Mouse (Mus musculus) frontal cortex, postnatal 14 days (tissue): ENCODE data around the gene Kcnn4.

Source experiments
- DNase-seq, 2 experiments: peaks; one replicate each; pipeline ENCODE4 v3.0.0; 2022; ENCODE audit warnings: low spot score in 2 of 2

The Kcnn4 gene

DNA sequence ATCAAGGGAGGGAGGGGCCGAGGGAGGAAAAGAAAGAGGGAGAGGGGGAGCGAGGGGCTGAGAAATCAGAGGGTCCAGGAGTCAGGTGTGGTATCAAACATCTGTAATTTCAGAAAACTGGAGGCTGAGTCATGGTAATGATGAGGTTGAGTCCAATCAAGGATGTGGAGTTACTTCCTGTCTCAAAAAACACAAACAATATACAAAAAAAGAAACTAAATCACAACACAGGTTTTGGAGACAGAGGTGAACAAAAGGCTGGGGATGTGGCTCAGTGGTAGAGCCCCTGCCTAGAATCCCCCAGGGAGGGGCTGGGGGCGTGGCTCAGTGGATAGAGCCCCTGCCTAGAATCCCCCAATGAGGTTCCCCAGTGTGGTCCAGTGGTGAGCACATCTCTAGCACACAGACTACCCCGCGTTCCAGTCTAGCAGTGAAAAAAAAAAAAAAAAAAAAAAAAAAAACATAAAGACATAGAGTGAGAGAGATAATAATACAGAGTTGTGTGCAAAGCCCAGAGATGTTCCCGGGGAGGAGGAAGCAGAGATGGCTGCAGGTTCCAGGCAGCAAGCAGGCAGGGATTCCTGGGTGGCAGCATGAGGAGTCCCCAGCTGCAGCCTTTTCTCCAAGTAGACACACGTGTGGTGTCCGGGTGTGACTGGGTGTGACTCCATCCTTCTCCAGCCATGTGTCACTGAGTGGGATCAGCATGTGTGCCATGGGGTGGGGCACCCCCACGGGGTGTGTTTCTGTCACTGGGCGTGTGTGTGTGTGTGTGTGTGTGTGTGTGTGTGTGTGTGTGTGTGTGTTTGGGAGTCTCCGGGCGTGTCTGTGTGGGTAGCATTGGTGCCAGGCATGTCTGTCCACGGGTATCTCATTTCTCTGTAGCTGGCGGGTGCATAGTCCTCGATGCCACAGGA lies 3.1 kb upstream of the Kcnn4 start:
- no peak for DNase-seq

DNA sequence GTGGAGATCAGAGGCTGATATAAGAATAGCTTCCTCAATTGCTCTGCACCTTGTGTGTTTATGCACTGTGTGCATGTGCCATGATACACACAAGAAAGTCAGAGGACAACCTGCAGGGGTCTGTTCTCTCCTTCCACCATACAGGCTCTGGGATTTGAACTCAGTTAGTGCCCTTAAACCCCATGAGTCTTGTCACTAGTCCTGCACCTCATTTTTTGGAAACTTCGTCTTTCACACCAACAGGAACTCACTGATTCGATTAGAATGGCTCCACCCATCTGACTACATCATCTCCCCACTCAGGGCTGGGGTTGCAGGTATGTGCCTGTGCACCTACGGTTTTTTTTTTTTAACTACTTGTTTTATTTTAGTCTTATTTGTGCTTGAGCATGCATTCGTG lies 1.8 kb upstream of the Kcnn4 start:
- no peak for DNase-seq

GRCm38 (mm10) chr7:24368946-24369345 lies 1.1 kb upstream of the Kcnn4 start:
- DNase-seq: no peak

DNA sequence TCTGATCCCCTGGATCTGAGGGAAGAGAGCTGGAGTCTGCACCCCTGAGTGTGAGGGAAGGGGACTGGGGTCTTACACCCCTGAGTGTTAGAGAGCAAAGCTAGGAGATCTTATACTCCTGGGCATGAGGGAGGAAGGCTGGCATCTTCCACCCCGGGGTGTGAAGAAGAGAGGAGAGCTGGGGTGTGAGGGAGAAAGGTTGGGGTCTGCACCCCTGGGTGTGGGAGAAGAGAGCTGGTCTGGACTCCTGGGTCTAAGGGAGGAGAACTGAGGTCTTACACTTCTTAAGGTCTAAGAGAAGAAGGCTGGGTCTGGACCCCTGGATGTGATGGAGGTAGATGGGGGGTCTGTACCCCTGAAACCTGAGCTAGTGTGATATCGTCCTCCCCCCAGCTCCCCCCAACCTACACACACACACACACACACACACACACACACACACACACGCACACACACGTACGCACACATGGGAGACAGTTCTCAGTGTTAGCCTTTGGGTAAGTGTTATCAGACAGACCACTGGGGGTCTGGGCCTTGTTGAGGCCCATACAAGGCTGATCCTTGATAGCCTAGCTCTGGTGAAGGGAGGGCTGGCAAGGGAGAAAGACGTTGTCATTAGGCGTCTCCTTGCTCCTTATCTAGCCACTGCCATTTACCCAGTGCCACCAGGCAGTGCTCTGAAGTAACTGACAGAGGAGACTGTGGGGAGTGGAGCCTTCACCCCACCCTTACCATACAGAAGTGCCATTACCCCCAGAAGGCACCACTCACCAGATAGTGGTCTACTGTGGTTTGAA lies 1.1 kb downstream of the Kcnn4 start:
- no peak for DNase-seq

DNA sequence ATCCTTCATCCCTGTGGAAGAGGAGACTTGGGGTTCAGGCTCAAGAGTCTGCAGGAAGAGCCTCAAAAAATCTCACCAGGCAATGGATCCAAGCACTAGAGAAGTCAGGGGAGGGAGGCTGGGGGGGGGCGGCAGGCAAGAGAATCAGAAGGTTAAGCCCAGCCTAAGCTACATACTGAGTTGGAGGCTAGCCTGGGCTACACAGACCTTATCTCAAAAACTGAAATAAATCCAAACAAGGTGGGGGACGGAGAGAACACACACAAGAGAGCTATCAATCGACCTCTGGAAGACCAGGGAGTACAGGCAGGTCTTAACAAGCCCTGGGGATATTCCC lies 1.7 kb downstream of the Kcnn4 start:
- no peak for DNase-seq

DNA sequence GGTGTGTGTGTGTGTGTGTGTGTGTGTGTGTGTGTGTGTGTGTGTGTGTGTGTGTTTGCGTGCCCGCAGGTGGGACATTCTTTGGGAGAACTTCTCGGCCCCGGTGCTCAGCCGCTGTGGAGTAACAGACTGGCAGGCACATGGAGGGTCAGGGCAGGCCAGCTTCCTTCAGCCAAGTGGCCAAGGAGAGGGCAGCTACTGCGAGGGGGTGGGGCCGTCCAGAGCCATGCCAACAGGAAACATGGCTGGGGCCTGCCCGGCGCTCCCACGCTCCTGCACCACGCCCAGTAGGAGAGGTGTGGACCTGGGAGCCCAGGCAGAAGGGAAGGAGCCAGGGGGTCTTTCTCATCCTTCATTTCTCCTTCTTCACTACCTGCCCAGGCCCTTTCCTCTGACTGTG lies 2.2 kb downstream of the Kcnn4 start:
- no peak for DNase-seq

- DNase-seq: no peak
Measured at GRCm38 (mm10) chr7:24372786-24373185, 2.7 kb downstream of the Kcnn4 start.

DNA sequence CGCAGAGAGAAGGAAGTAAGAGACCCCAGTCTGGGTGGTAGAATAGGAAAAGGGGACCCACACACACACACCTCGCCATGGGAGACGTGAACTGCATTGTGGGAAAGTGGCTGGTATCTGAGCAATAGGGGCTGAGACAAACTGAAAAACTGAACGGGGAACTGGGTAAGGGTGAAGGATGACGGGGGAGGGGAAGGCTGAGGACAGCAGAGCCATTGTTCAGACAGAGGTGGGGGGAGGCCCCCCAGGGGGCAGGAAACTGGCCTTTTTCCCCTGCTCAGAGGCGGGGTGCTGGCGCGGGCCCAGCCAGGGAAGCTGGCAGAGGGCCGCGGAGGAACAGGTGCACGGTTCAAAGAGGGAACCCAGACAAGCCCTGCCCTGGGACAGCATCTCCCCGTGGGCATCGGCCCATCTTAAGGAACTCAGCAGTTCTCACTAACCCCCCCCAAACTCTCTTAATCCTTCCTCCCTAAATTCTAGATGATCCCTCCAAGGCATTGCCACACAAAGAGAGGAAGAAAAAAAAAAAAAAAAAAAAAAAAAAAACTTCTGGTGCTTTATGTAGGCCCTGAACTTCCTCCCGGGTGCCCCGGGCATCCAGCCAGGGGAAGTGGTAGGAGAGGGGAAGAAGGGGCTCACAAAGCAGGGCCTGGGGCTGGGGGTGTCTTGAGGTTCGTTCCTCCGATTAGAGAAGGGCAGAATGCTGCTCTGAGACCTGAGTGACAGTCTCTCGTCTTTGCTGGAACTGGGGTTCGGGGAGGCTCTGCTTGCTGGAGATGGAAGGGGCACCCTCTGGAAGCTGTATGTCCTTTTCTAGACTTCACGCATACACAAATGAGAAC lies 3.7 kb downstream of the Kcnn4 start:
- DNase-seq: peak; percentile 27 to 48

DNA sequence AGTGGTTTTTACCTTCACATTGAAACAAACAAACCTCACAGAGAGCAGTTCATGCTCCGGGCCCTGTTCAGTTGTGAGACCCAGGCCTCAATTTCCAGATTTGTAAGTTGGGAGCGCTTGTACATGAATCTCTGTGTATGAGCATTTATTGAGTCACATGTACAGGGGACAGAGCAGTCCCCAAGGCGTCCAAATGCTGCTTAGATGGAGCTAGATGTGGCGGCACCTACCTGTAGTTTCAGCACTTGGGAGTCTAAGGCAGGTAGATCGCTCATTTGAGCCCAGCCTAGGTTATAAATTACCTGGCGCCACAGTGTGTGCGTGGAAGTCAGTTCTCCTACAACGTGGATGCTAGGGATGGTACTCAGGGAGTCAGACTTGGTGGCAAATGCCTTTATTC lies 6.4 kb downstream of the Kcnn4 start:
- DNase-seq: no peak

DNA sequence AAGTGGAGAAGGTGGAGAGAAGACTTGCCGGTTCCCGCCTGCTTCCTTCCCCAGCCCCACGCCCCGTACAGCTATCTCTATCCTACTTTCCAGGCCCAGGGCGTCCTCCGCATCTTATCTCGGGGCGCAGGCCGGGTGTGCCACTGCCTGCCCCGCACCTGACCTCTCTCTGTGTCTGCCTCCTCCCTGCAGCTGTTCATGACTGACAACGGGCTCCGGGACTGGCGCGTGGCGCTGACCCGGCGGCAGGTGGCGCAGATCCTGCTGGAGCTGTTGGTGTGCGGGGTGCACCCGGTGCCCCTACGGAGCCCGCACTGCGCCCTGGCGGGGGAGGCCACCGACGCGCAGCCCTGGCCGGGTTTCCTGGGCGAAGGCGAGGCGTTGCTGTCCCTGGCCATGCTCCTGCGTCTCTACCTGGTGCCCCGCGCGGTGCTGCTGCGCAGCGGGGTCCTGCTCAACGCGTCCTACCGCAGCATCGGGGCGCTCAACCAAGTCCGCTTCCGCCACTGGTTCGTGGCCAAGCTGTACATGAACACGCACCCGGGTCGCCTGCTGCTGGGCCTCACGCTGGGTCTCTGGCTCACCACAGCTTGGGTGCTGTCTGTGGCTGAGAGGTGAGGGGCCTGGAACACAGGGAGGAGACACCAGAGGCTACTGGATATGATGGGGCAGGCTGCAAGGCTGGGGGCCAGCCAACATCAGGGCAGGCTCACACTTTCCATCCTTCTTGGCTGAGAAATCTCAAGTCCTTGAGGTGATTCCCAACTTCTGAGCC lies 7.2 kb downstream of the Kcnn4 start:
- DNase-seq: no peak

DNA sequence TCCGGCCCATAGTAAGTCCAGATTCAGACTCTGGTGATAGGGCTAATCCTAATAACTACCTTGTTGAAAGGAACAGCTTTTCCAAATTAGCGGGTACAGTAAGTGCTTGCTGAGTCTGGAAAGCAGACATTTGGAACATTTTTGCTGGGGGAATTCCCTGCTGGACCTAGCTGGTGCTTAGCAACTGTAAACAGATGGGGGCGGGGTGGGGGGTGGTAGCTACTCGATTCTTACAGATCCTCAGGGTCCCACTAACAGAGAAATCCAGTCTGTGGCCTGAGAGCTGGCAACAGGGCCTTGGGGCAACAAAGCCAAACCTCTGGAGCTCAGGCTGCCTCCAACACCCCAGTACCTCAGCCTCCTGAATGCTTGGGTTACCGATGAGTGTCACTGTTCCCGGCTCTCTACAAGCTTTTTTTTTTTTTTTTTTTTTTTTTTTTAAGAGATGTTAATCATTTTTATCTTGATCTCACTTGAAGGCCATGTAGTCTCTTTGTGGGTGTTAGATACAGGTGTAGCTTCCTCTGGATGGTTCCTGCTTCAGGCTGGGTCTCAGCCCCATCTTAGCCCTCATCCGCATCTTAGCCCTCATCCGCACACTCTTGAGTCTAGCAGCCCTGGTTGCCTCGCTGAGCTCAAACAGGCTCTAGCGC lies 8.1 kb downstream of the Kcnn4 start:
- no peak for DNase-seq

DNA sequence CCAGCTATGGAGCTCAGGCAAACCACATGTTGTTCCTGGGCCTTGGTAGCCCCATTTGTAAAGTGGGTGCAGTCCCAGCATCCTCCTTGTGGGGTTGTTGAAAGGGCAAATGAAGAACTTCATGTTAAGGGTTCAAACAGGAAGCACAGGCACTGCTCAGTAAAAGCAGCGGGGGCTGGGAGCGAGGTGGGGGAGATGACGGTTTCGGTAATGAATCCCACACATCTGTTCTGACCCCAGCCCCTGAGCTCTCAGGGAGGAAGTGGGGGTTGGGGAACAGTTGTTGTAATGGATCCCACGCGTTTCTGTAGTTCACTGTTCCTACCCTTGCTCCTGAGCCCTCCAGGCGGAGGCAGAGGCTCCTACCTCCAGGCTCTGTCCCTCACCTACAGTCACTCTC lies 9.9 kb downstream of the Kcnn4 start:
- DNase-seq: no peak

DNA sequence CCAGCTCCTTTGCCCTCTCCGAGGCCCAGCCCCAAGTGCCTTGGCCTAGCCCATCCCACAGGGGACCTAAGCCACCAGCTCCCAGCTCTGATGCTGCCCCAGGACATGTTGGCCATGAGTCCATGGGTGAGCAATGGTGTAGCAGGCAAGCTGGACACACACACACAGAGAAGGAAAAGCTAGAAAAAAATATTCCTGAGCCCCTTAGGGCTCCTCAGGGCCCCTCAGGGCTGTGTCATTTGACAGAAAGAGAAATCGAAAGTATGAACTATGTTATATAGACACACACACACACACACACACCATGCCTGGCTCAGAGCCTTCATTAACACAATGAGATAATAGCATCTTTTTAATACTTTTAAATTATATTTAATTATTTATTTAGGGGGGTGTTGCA lies 10.3 kb downstream of the Kcnn4 start:
- no peak for DNase-seq

DNA sequence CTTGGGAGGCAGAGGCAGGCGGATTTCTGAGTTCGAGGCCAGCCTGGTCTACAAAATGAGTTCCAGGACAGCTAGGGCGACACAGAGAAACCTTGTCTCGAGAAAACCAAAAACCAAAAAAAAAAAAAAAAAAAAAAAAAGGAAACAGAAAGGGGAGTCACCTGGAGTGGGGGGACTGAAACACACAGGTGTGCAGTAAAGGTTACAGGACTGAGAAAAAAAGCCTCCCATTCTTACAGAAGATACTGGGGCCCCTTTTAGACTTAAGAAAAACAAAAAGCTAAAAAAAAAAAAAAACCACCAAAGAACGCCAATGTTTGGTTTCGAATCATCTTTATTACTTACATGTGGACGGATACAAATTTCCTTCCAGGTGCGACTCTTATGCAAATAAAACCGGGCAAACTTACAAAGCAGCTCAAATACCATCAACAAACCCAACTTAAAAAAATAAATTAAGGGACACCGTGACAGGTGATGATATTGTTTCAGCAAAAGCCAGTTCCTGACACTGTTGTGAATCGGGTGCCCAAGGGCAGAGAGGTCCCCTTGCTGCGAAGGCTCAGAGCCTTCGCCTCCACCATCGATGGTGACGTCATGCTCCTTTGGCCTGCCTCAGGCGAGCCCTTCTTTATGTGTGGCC lies 12.8 kb downstream of the Kcnn4 start:
- no peak for DNase-seq

DNA sequence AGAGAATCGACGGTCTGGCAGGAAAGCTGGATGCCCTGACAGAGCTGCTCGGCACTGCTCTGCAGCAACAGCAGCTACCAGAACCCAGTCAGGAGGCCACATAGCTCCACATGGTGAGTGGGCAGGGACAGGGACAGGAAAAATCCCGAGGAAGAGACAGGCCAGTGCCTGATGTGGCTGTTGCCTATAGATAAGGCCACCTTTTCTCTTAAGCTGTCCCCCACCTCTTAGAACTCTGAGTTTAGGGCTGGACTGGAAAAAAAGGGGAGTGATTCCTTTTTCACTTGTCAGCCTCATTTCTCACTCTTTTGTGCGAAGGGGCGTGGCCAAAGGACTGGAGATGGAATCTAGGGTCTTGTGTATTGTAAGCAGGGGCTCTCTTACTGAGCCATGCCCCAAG lies 14.0 kb downstream of the Kcnn4 start:
- DNase-seq: no peak

GRCm38 (mm10) chr7:24384827-24385226 lies 14.8 kb downstream of the Kcnn4 start:
- DNase-seq: peak in 1 of 2 experiments; percentile 66

DNA sequence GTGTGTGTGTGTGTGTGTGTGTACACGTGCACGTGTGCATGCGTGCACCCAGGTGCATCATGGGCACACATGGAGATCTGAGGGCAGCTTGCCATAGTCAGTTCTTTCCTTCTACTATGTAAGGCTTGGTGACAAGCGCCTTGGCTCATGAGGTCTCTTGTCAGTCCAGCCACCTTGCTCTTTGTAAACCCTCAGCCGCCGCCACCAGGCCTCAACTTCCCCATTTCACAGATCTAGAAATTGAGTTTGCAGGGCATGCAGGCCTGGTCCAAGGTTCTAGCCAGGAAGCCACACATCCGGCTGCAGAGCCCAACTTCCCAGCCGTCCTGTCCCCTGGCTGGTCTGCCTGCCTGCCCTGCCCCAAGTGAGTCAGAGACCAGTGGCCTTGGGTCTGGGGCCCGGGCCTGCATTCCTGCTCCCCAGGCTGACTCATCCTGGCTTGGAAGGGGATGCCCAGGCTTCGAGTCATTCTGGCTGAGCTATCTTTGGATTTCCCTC lies 17.0 kb downstream of the Kcnn4 start:
- DNase-seq: no peak

DNA sequence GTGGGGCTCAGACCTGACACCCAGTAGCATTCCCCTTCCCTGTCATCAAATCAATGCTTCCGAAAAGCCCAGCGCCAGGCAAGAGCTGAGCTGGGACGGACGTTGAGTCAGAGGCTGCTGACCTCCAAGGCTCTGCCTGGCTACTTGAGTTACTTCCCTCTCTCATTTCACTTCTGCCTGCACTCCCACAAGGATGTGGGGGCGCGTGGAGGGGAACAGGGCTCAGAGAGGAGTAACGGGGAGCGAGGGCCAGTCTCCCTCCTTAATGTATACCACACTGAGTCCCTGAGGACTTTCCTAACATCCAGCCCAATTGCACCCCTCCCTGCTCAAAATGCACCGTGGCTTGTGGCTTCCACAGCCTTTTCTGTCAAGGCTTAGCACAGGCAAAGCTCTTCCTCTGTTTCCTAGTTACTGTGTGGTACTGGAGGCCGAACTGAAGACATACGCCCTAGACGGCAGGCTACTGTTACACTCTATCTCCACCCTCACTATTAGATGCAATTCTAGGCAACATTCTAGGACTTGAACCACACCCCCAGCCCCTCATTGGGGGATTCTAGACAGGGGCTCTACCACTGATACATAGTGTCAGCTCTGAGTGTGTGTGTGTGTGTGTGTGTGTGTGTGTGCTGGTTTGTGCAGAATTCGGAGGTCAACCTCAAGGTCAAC lies 19.6 kb downstream of the Kcnn4 start:
- no peak for DNase-seq

DNA sequence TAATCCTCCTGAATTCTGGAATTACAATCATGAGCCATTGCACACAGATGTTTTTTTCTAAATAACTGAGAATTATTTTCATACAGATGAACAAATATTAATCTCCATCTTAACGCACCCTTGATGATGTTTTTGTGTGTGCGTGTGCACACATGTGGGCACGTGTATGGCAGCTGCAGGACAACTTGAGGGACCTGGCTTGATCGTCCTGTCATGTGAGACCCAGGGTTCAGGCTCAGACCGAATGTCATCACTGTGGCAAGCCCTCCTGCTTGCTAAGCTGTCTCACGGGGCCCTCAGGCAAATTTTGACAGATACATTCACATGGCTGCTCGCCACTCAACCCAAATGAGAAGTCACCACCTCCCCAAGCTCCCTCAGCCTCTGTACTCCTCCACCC lies 20.4 kb downstream of the Kcnn4 start:
- DNase-seq: no peak

GRCm38 (mm10) chr7:24391077-24391476 lies 21.0 kb downstream of the Kcnn4 start:
- no peak for DNase-seq
